Mouse (Mus musculus) midbrain, embryonic 12.5 days (tissue): Measurements from ENCODE around the gene Dmc1. TPM values are rescaled to one million over a fixed set of nuclear protein-coding genes. Genes with fewer than 3 reads are reported as not detected.

Experiments used
- ATAC-seq: fragments of 200-750 bp; cut with Nextera tagmentation; 2 replicates; pipeline ENCODE4 v1.8.0; 2017; ENCODE audit warnings: low read depth, moderate TSS enrichment, moderate library complexity; ENCODE audit not compliant: low FRiP score
- H3K27ac ChIP-seq: fragments of 300-500 bp; sonication (generic); replicated peaks from 2 replicates; pipeline ENCODE4 v1.5.1; 2016; ENCODE audit warnings: mild to moderate bottlenecking
- H3K27me3 ChIP-seq: fragments of 300-500 bp; sonication (generic); 2 replicates; pipeline ENCODE4 v1.6.1; 2016; ENCODE audit warnings: mild to moderate bottlenecking
- H3K36me3 ChIP-seq: fragments of 300-500 bp; sonication (generic); 2 replicates; pipeline ENCODE4 v1.6.1; 2016
- H3K4me1 ChIP-seq: fragments of 300-500 bp; sonication (generic); 2 replicates; pipeline ENCODE4 v1.6.1; 2016
- H3K4me2 ChIP-seq: fragments of 300-500 bp; sonication (generic); replicated peaks from 2 replicates; pipeline ENCODE4 v1.6.1; 2016; ENCODE audit warnings: mild to moderate bottlenecking, moderate library complexity
- H3K4me3 ChIP-seq: fragments of 300-500 bp; sonication (generic); 2 replicates; pipeline ENCODE4 v1.5.1; 2016; ENCODE audit warnings: mild to moderate bottlenecking
- H3K9ac ChIP-seq: fragments of 300-500 bp; sonication (generic); replicated peaks from 2 replicates; pipeline ENCODE4 v1.6.1; 2016; ENCODE audit warnings: mild to moderate bottlenecking, moderate library complexity
- H3K9me3 ChIP-seq: fragments of 300-500 bp; sonication (generic); 2 replicates; pipeline ENCODE4 v1.6.1; 2016; ENCODE audit warnings: mild to moderate bottlenecking
- WGBS: fragments of 180-500 bp; shearing (Covaris S2); methylation state at CpG from one replicate; pipeline ENCODE4 v1.1.7; 2016; 5-methylcytosine and 5-hydroxymethylcytosine counted together
- polyA plus RNA-seq: library from polyadenylated mRNA; unstranded; fragments of >200 nt; fragmentation: Nextera tagmentation; extraction: Ambion mirVana; gene quantifications from 2 replicates; pipeline ENCODE4 v1.2.1, GENCODE M21; 2016

Gene Dmc1
- polyA plus RNA-seq, 1 experiment from 2014 or later, result 1.1 TPM

- H3K27me3 ChIP-seq, result peaks cover 11% of the 10 kb centered on the region
- no peak for ATAC-seq
- no peak overlapping the region for H3K27ac ChIP-seq
- H3K4me3 ChIP-seq, result no peak overlapping the region
- WGBS, result 95% methylated on average over 2 of the region's 2 CpGs
- no peak overlapping the region for H3K4me2 ChIP-seq
- H3K9me3 ChIP-seq, result no peaks in the 10 kb centered on the region; the same call in 1 of the 2 replicates
- H3K4me1 ChIP-seq, result peaks cover 6% of the 10 kb centered on the region
- no peak overlapping the region for H3K9ac ChIP-seq
- peaks cover 32% of the 10 kb centered on the region for H3K36me3 ChIP-seq
Observed at GRCm38 (mm10) chr15:79609226-79609625, 4.3 kb upstream of the Dmc1 start.

DNA sequence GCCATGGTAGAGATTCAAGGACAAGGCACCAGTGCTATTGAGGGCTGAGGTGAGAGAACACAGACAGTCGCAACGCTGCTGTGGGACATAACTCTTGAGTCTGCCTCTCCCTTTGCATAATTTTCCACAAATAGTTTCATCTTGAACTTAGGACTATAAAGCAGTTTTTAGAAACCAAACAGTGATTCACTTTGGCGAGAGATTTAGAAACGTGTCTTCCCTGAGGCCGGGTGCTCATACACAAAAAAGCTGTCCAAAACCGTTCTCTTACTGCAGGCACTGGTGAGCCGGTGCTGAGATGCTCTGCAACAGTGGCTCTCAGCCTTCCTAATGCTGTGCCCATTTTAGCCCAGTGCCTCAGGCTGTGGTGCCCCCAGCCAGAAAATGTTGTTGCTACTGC, 3.3 kb upstream of the Dmc1 start:
- Histone ChIP-seq H3K36me3 (peaks cover 25% of the 10 kb centered on the region), H3K27ac (no peak overlapping the region), H3K4me1 (peaks cover 6% of the 10 kb centered on the region), H3K9ac (no peak overlapping the region), H3K4me2 (no peak overlapping the region), H3K4me3 (no peak overlapping the region), H3K9me3 (no peaks in the 10 kb centered on the region; the same call in 1 of the 2 replicates), H3K27me3 (peaks cover 16% of the 10 kb centered on the region)
- no peak for ATAC-seq
- 87% methylated on average over 7 of the region's 7 CpGs for WGBS

GRCm38 (mm10) chr15:79607757-79608156, 2.8 kb upstream of the Dmc1 start:
- no peak overlapping the region for H3K4me3 ChIP-seq
- H3K4me2 ChIP-seq, result no peak overlapping the region
- H3K9me3 ChIP-seq, result no peaks in the 10 kb centered on the region; the same call in 1 of the 2 replicates
- 54% methylated on average over 2 of the region's 2 CpGs for WGBS
- peaks cover 6% of the 10 kb centered on the region for H3K4me1 ChIP-seq
- peaks cover 21% of the 10 kb centered on the region for H3K36me3 ChIP-seq
- H3K27me3 ChIP-seq, result peaks cover 16% of the 10 kb centered on the region
- no peak overlapping the region for H3K27ac ChIP-seq
- H3K9ac ChIP-seq, result no peak overlapping the region
- no peak for ATAC-seq

DNA sequence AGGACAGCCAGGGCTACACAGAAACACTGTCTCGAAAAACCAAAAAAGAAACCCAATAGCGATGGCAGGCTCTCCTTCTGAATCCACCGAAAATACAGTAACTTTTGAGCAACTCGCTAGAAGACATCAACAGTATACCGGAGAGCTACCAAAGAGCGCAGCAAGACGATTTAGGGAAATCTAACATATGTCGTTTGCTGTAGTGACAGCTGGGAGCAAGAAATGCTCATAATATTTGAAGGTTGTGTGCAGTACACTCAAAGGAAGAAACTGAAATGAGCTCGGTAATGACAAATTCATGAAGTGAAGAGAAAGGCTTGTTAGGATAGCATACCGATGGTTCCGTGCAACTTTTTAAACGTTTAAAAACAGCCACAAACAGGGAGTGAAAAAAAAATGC, 1.3 kb upstream of the Dmc1 start:
- Histone ChIP-seq H3K4me2 (no peak overlapping the region), H3K9ac (no peak overlapping the region), H3K4me1 (peaks cover 6% of the 10 kb centered on the region), H3K36me3 (peaks cover 9% of the 10 kb centered on the region), H3K27me3 (peaks cover 16% of the 10 kb centered on the region), H3K4me3 (no peak overlapping the region), H3K9me3 (no peaks in the 10 kb centered on the region; the same call in 1 of the 2 replicates), H3K27ac (no peak overlapping the region)
- no peak for ATAC-seq
- 92% methylated on average over 12 of the region's 12 CpGs for WGBS

GRCm38 (mm10) chr15:79600176-79600575, 4.7 kb downstream of the Dmc1 start:
- 83% methylated on average over 2 of the region's 2 CpGs for WGBS
- no peak overlapping the region for H3K4me3 ChIP-seq
- H3K27me3 ChIP-seq, result peaks cover 15% of the 10 kb centered on the region
- no peak overlapping the region for H3K4me2 ChIP-seq
- no peak overlapping the region for H3K9ac ChIP-seq
- no peaks in the 10 kb centered on the region for H3K36me3 ChIP-seq
- no peaks in the 10 kb centered on the region; the same call in 1 of the 2 replicates for H3K9me3 ChIP-seq
- peaks cover 6% of the 10 kb centered on the region for H3K4me1 ChIP-seq
- no peak overlapping the region for H3K27ac ChIP-seq
- no peak for ATAC-seq

GRCm38 (mm10) chr15:79598715-79599114, 6.2 kb downstream of the Dmc1 start:
- H3K4me2 ChIP-seq, result no peak overlapping the region
- no peak overlapping the region for H3K4me3 ChIP-seq
- no peaks in the 10 kb centered on the region for H3K9me3 ChIP-seq
- WGBS, result 84% methylated on average over 1 of the region's 1 CpGs
- H3K27me3 ChIP-seq, result no peaks in the 10 kb centered on the region
- H3K9ac ChIP-seq, result no peak overlapping the region
- H3K27ac ChIP-seq, result no peak overlapping the region
- H3K36me3 ChIP-seq, result no peaks in the 10 kb centered on the region
- no peak for ATAC-seq
- H3K4me1 ChIP-seq, result no peaks in the 10 kb centered on the region

DNA sequence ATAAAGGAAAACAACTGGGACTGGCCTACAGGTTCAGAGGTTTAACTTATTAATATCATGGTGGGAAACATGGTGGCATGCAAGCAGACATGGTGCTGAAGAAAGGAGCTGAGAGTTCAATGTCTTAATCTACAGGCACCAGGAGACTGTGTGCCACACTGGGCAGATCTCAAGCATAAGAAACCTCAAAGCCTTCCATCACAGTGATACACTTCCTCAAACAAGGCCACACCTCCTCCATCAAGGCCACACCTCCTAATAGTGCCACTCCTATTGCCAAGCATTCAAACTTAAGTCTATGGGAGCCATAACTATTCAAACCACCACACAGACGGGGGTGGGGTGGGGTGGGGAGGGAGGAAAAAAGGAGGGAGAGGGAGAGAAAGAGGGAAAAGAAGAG, 23.3 kb downstream of the Dmc1 start:
- Histone ChIP-seq H3K4me1 (no peaks in the 10 kb centered on the region), H3K36me3 (no peaks in the 10 kb centered on the region), H3K9me3 (no peaks in the 10 kb centered on the region), H3K4me2 (no peak overlapping the region), H3K9ac (no peak overlapping the region), H3K27ac (no peak overlapping the region), H3K4me3 (no peak overlapping the region), H3K27me3 (no peaks in the 10 kb centered on the region)
- ATAC-seq, result no peak
- WGBS, result 60% methylated on average over 1 of the region's 1 CpGs

DNA sequence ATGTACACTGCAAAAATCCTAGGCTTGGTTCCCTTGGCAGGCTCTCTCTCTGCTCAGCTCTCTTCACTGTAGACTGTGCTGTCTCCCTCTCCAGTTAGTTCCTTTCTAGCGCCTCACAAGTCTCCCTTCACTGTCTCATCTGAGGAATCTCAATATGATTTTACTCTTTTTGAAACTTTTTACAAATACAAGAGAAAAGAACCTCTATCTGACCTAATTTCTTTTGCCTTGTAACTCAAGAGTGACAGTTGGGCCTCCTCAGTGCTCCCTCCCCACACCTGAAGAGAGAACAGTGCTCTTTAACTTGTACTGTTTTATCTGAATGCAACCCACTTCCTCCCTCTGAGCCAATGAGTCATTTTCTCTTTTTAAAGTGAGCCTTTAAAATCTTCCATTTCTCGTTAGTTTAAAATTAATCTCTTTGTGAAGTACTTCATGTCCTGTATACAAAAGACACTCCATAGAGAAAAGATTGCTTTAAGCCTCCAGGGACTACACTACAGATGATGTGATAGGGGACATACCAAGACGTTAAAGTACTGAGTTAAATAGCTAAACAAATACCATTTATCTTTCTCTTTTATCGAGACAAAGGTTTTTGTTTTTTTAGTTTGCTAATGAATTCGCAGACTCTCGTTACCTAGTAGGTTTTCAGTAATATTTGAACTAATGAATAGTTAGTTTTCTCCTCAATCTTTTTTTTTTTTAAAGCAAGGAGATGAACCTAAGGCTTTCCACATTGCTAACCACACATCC, 27.1 kb downstream of the Dmc1 start:
- no peaks in the 10 kb centered on the region for H3K4me1 ChIP-seq
- H3K36me3 ChIP-seq, result no peaks in the 10 kb centered on the region
- WGBS, result 71% methylated on average over 6 of the region's 6 CpGs
- H3K9ac ChIP-seq, result no peak overlapping the region
- H3K4me3 ChIP-seq, result no peak overlapping the region
- H3K27ac ChIP-seq, result no peak overlapping the region
- no peak overlapping the region for H3K4me2 ChIP-seq
- ATAC-seq, result no peak
- no peaks in the 10 kb centered on the region for H3K9me3 ChIP-seq
- H3K27me3 ChIP-seq, result no peaks in the 10 kb centered on the region

- no peak for ATAC-seq
Observed at GRCm38 (mm10) chr15:79576947-79577346, 28.0 kb downstream of the Dmc1 start.

GRCm38 (mm10) chr15:79575543-79576222, 29.2 kb downstream of the Dmc1 start:
- Histone ChIP-seq H3K9me3 (no peaks in the 10 kb centered on the region), H3K9ac (no peak overlapping the region), H3K36me3 (no peaks in the 10 kb centered on the region), H3K4me2 (no peak overlapping the region), H3K4me1 (no peaks in the 10 kb centered on the region), H3K4me3 (no peak overlapping the region), H3K27me3 (no peaks in the 10 kb centered on the region), H3K27ac (no peak overlapping the region)
- WGBS, result 68% methylated on average over 1 of the region's 1 CpGs
- no peak for ATAC-seq

More at GRCm38 (mm10) chr15:79576947-79577346, 28.0 kb downstream of the Dmc1 start:
- no peak overlapping the region for H3K9ac ChIP-seq
- H3K27ac ChIP-seq, result no peak overlapping the region
- H3K4me3 ChIP-seq, result no peak overlapping the region
- H3K36me3 ChIP-seq, result no peaks in the 10 kb centered on the region
- WGBS, result 90% methylated on average over 2 of the region's 2 CpGs
- H3K4me1 ChIP-seq, result no peaks in the 10 kb centered on the region
- no peaks in the 10 kb centered on the region for H3K9me3 ChIP-seq
- no peak overlapping the region for H3K4me2 ChIP-seq
- H3K27me3 ChIP-seq, result no peaks in the 10 kb centered on the region

- Histone ChIP-seq H3K9ac (no peak overlapping the region), H3K36me3 (no peaks in the 10 kb centered on the region), H3K4me1 (no peaks in the 10 kb centered on the region), H3K4me2 (no peak overlapping the region), H3K27ac (no peak overlapping the region), H3K4me3 (no peak overlapping the region), H3K9me3 (no peaks in the 10 kb centered on the region), H3K27me3 (no peaks in the 10 kb centered on the region)
- ATAC-seq, result no peak
- WGBS, result 90% methylated on average over 9 of the region's 9 CpGs
Observed at GRCm38 (mm10) chr15:79562417-79562816, 42.5 kb downstream of the Dmc1 start.

- 76% methylated on average over 3 of the region's 3 CpGs for WGBS
- H3K4me3 ChIP-seq, result no peak overlapping the region
- H3K4me2 ChIP-seq, result no peak overlapping the region
- no peaks in the 10 kb centered on the region for H3K36me3 ChIP-seq
- no peak overlapping the region for H3K27ac ChIP-seq
- H3K4me1 ChIP-seq, result no peaks in the 10 kb centered on the region
- ATAC-seq, result no peak
- H3K27me3 ChIP-seq, result no peaks in the 10 kb centered on the region
- H3K9ac ChIP-seq, result no peak overlapping the region
- H3K9me3 ChIP-seq, result no peaks in the 10 kb centered on the region
Observed at GRCm38 (mm10) chr15:79559649-79560048, 45.3 kb downstream of the Dmc1 start.
